Mouse (Mus musculus) c-Kit-positive CD71-negative TER-119-negative erythroid progenitor cells, embryonic 14.5 days (primary cell): ENCODE measurements around the gene Mctp1.
"Not testable (repeated sequence)": the region's sequence is repeated elsewhere in the genome, so short reads cannot be mapped to it uniquely, and the experiment has no call there.

Experiments
- DNase-seq: peaks from one replicate; pipeline ENCODE4 v3.0.0-alpha.2; 2013; ENCODE audit warnings: low read depth

Gene Mctp1

DNA sequence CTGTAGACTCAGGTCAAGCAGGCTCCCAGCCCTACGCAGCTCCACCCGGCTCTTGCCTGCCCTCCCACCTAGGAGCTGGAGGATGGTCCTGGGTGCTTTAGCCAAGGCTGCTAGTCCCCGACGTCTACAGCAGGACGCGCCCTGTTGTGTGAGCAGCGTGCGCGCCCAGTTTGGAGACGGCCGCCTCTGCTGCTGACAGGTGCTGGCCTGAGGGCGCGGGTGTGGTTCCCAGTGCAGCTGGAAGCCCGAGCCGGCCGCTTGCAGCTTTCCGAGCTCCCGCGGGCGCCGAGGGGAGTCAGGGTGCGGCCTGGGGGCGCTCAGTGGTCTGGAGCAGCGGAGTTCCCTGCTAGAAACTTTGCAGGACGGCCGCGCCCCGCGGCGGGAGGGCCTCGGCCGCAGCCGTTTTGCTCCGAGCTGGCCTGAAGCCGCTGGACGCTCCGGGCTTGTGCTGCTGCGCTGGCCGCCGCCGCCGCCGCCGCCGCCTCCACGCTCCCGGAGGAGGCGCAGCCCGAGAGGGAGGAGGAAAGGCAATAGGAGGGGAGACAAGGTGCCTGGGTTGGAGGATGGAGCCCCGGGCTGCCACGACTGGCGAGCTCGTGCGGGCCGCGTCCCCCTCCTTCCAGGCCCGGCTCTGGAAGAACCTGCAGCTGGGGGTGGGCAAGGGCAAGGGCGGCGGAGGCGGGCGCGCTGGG is at the start of gene Mctp1:
Gene Mctp1, plus strand, starts transcription at position 564 of the 692 bp plus-strand sequence.
- DNase-seq: peak; percentile 43

- not testable (repeated sequence) for DNase-seq
These were observed 38.4 kb upstream of the Mctp1 start for GRCm38 (mm10) chr13:76345941-76346340.

DNA sequence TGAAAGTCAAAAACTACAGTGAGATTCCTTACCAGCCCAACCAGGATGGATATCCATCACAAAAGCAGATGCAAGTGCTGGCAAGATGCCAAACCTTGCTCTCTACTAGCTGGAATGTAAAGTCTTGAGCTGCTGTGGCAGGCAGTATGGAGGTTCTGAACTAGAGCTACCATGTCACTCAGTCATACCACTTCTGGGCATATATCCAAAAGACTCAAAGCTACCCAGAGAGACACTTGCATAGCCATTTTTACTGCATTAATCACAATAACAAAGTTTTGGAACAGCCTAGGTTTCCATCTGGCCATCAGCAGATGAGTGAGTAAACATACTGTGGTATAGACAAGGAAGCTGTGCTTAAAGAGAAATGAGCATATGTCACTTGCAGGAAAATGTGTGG is 25.6 kb upstream of the Mctp1 start:
- no peak for DNase-seq

GRCm38 (mm10) chr13:76384664-76385435 is 515 bp downstream of the Mctp1 start:
- DNase-seq: peak; percentile 43

- DNase-seq: no peak
These were observed 4.3 kb downstream of the Mctp1 start for GRCm38 (mm10) chr13:76388615-76389014.

DNA sequence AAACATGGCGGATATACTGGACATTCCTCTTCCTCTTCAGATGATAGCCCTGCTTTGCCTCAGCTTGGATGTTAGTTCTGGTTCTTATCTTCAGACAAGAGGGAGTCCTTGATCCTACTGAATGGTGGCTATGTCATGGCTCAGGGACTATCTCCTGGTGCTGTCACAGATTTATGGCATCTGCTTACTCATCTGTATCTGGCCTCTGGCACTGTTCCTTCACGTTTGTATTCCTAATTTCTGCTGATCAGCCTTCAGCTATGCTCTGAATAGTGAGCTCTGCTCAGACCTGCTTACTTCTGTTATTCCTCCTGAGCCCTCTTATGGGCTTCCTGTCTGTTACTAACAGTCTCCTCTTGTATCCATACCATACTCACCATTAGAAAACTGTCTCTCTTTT is 7.6 kb downstream of the Mctp1 start:
- DNase-seq: no peak

GRCm38 (mm10) chr13:76393106-76393505 is 8.8 kb downstream of the Mctp1 start:
- no peak for DNase-seq

- no peak for DNase-seq
These were observed 11.6 kb downstream of the Mctp1 start for GRCm38 (mm10) chr13:76395906-76396305.

DNA sequence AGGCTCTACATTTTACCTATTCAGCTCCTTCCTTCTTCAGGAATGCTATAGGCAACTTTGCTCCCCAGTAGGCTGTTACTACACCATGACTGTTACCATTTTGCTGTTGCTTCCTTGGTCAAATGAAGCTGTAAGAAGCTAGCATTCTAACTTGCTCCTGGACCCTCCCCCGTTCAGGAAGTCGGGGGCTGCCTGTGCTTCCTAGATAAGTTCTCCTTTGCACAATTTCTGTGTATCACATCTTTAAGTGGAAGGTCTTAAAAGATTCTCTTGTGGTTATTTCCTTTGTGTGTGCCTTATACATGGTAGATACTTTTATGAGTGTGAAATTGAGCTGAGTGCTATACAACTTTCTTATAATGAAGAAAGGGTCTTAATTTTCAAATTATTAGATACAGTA is 25.0 kb downstream of the Mctp1 start:
- no peak for DNase-seq

GRCm38 (mm10) chr13:76410665-76411064 is 26.3 kb downstream of the Mctp1 start:
- no peak for DNase-seq

DNA sequence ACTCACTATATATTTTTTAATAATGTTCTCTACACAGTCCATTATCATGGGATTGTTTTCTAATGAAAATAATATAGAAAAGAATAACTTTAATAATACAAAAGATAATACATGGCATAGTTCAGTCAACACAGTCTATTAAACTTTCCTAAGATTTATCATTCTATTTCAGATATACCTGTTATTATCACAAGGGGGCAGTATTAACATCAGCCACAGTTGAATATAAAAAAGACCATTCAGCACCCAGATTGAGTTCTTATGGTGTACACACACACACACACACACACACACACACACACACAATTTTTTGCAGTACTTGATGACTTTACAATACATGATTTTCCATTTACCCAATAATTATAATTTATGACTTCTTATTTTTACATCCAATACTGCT is 31.0 kb downstream of the Mctp1 start:
- no peak for DNase-seq

DNA sequence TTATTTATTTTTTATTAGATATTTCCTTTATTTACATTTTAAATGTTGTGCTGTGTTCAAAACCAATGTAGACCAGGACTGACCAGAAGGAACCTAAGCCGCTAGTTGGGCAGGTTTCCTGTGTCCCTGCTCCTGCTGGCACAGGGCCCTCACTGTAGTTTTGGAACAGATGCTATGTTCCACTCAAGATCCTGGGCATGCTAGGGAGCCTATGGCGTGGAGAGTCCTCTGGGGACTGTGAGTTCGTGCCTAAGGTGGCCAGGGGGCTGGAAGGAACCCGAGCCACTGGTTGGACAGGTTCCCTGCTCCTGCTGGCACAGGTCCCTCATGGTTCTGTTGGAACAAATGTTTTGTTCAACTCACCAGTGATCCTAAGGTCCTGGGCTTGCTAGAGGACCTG is 35.8 kb downstream of the Mctp1 start:
- no peak for DNase-seq

DNA sequence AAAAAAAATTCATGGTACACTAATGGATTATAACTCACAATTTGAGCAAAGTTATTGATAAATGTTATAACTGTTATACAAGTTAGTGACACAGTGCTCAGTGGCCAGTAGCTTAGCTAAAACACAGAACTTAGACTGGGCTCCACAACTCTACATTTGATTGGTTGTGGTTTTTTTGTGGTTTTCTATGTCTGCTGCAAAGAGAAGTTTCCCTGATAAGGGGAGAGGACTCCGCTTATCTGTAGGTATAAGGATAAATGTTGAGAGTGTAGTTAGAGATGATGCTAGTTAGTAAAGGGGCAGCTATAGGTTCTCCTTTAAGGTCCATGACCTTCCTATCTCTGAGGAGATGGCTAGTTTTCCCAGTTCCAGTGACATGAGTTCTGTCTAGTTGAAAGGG is 36.7 kb downstream of the Mctp1 start:
- no peak for DNase-seq

- no peak for DNase-seq
These were observed 37.8 kb downstream of the Mctp1 start for GRCm38 (mm10) chr13:76422124-76422523.

- DNase-seq: no peak
These were observed 45.1 kb downstream of the Mctp1 start for GRCm38 (mm10) chr13:76429456-76429855.

- DNase-seq: no peak
These were observed 45.6 kb downstream of the Mctp1 start for GRCm38 (mm10) chr13:76429927-76430326.

DNA sequence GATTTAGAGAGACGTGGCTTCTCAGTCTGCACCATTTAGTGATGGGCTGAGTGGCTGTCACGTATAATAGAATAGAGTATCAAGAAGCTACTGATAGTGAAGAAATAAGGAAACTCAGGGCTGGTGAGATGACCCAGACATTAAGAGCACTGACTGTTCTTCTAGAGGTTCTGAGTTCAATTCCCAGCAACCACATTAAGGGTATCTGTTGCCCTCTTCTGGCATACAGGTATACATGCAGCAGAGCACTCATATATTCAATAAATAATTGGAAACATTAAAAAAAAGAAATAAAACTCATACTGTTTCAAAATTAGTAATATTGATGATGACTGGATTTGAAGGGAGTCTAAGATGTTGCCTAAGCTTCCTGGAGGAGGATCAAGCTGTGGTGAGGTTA is 47.6 kb downstream of the Mctp1 start:
- no peak for DNase-seq

DNA sequence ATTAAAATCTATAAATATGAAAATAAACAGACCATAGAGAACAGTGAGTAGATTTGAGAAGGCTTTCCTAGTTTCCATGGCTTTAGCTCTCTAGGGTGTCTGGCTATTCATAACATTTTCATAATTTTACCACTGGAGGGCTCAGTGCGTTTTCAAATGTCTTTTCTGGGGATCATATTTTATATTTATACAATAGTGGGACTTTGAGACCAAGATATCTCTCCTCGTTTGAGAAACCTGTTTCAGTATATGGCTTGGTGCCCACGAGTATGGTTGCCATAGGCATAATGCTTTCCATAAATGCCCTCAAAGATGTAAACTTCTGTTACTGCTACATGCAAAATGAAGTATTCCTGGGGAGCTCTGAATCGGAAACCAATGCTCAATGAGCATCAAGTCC is 49.1 kb downstream of the Mctp1 start:
- no peak for DNase-seq

GRCm38 (mm10) chr13:76436426-76436825 is 52.1 kb downstream of the Mctp1 start:
- DNase-seq: no peak

DNA sequence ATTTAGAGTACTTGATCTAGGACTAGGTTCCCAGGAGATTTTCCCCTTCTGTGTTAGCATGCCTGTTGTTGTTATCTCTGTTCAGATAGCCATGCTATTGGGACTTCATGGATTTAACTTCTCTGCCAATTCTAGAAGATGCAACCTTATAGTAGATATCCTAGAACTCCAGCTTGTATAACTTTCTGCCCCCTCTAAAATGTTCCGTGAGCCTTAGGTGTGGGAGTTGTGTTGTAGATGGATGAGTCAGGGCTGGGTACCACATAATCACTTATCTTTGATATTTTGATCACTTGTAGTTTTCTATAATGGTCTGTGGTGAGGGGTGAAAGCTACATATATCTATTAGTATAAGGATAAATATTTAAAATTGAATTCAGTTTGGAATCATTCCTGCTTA is 54.4 kb downstream of the Mctp1 start:
- no peak for DNase-seq

- DNase-seq: no peak
These were observed 61.7 kb downstream of the Mctp1 start for GRCm38 (mm10) chr13:76446059-76446458.

DNA sequence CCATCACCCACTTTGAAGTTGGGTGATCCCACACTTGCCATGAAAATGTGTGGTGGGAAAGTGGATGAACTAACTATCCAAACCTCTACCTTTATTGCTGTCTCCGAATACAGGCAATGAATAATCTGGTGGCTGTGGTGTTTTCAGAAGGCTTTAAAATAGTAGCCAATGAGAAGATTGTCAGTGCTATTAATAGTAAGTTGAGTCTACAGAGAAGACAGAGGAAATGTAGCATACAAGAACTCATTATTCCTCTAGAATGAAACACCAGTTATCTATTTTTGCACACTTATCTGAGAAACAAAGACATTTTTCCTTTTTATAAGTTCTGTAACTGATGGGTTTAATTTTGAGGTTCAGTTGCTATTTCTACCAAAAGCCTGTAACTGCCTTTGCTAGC is 63.2 kb downstream of the Mctp1 start:
- DNase-seq: no peak

DNA sequence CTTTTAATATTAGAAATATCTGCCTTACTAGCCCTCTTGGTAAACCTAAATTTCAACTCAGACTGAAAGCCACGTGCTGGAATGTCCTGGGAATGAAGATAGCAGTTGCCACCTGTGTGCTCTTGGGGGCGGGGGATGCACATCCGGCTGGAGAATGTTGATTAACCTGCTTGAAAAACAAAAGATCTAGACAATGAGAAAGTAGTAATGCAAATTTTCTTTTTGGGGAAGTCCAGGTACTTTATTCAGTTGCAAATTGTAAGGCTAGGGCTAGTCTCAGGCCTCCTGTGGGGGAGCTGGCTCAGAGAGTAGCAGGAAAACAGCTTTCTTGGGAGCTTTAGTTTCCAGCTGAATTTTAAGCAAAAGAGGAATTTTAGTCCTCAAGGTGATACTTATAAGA is 67.2 kb downstream of the Mctp1 start:
- not testable (repeated sequence) for DNase-seq

DNA sequence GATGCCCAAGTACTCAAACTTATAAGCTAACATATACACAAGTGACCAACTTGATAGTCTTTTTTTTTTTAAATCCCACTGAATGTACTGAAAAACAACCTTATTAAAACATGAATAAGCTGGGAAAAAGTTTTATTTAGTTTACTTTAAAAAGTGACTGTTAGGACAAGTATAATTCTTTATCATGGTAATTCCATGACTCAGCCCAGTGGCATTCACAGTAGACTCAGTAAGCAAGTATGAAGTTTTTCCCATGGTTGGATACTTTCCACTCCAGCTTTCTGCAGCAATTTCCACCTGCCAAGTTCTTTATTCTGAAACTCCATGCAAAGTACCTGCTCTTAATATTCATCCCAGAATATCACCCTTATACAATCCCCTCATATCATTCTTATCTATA is 97.3 kb downstream of the Mctp1 start:
- no peak for DNase-seq
